Mouse (Mus musculus) ovary, postnatal 14 days (tissue): ENCODE measurements around the gene Csnk2a1.
"Not testable (repeated sequence)": the region's sequence is repeated elsewhere in the genome, so short reads cannot be mapped to it uniquely, and the experiment has no call there.

Experiments used
- DNase-seq: peaks from one replicate; pipeline ENCODE4 v3.0.0; 2022; ENCODE audit warnings: low spot score

Csnk2a1 gene

DNA sequence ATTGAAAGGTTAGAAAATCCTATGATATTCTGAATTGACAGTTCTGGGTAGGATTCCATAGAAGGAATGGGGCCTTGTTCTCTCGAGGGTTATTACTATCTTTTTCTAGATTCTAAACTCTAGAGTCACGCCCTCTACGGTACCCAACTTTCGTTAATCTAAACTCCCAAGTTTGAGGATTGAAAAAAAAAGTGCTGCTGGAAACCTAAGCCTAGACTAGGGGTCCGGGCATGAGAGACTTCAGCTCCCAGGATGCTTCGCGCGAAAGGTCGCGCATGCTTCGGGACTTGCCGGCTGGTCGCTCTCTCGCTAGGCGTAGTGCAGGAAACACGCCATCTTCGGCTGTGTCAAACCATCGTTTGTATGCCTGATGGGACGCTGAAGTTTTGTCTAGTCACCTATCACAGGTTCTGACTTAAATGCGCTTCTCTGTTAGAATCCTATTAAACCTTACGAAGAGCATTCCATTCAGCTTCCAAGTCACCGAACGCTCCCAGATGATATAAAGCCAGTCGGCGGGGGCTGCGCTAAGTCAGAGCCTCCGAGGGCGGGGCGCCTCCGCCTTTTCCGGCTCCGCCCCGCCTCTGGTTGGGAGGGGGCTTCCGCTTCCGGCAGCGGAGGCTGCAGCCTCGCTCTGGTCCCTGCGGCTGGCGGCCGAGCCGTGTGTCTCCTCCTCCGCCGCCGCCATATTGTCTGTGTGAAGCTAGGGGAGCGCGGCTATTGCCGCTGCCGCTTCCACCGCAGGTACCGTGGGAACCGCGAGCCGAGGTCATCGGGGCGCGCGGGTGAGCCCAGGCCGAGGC, at the start of gene Csnk2a1:
Csnk2a1 (plus strand) TSS at position 592 of the 803 bp plus-strand sequence.
- DNase-seq = peak; percentile 81

- no peak for DNase-seq
Measured at GRCm38 (mm10) chr2:152177162-152177805, 49.4 kb upstream of the Csnk2a1 start.

DNA sequence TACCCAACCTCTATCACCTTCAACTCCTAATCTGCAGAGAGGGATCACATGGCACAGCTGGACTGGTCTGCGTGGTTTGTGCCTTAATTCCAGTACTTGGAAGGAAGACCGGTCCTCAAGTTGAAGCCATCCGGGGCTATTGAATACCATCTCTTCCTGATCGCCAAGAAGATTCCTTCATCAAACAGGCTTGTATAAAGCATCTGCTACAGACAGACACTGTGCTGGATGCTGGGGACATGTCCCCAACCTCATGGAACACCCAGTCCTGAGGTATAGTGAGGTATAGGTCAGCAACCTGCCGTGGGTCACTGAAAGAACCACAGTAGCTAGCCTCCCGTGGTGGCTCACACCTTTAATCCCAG, 48.9 kb upstream of the Csnk2a1 start:
- DNase-seq = no peak

GRCm38 (mm10) chr2:152178345-152178744, 48.3 kb upstream of the Csnk2a1 start:
- no peak for DNase-seq

DNA sequence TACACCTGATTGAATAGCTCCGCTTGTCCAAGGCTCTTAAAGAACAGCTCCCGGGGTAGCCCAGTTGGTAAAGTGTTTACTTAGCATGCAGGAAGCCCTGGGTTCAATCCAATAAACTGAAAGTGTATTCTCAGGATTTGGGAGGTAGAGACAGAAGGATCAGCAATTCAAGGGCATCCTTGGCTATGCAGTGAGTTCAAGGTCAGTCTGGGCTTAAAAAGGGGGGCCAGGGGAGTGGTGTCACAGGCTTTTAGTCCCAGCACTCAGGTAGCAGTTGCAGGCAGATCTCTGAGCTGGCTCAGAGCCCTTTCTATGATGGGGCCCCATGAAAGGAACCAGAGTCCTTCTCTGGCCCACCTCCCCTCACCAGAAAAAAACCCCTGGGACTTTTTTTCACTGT, 47.3 kb upstream of the Csnk2a1 start:
- no peak for DNase-seq

- peak; percentile 39 for DNase-seq
Measured at GRCm38 (mm10) chr2:152180323-152180722, 46.3 kb upstream of the Csnk2a1 start.

DNA sequence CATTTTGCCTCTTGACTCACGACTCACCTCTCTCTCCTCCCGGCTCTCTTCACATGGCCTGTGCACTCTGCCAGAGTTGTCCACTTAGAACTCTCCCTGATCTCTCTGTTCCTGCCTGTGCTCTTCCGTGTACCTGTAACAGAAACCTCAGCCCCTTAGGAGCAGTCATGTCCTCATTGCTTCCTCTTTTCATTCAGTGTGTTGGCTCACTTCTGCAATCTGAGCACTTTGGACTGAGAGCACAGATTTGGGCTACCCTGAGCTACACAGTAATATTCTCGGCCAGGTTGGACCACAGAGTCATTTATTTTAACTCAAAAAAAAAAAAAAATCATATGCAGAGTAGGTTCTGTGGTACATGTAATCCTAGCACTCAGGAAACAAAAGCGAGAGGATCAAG, 39.5 kb upstream of the Csnk2a1 start:
- DNase-seq = no peak

GRCm38 (mm10) chr2:152189213-152189612, 37.4 kb upstream of the Csnk2a1 start:
- DNase-seq = no peak

DNA sequence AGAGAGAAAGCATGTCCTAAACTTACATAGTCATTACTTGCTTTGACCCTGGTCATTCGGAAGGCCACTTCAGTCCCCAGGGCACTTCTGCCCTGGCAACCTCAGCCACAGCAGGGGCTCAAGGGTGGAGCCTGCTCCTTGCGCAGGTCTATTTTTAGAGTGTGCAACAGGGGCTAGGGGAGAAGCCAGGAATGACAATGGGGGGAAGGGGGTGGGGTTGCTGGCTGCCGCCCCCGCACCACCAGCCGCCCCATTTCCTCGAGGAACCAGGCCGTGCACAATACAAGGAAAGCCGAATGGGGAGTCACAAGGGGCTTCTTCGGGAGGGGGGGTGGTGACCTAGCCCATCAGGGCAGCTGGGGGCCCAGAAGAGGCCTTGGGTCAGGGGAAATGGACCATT, 37.0 kb upstream of the Csnk2a1 start:
- no peak for DNase-seq

GRCm38 (mm10) chr2:152190161-152190560, 36.5 kb upstream of the Csnk2a1 start:
- no peak for DNase-seq

DNA sequence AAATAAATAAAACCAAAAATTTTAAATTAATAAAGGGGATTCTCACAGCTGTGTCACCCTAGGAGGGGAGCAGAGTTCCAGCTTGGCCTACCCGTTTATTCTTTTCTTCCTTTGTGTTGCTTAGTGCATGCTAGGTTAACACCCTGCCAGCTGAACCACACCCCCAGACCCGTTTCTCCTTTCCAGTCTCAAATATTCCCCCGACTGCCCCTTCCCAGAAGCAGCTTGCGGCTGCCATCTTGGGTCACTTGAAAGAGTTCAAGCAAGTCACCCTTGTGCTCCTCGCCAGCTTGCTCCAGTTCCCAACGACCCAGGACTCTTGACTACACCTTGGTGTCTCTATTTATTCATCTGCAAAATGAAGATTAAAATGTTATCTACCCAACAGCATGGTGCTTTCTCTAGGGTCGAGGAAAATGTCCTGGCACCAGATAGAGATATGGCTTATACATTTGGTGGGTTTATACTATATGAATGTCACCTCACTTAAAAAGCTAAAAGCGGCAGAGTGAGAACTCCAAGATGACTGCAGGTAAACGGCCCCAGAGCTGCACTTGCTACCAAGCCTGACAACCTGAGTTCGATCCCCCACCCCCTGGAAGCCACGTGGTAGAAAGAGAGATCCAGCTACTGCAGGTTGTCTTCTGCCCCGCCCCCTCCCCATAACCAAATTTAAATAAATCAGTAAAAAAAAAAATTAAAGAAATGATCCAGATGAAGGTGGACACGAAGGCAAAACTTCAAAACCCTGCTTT, 33.9 kb upstream of the Csnk2a1 start:
- DNase-seq = no peak

GRCm38 (mm10) chr2:152193346-152193710, 33.3 kb upstream of the Csnk2a1 start:
- DNase-seq = no peak

DNA sequence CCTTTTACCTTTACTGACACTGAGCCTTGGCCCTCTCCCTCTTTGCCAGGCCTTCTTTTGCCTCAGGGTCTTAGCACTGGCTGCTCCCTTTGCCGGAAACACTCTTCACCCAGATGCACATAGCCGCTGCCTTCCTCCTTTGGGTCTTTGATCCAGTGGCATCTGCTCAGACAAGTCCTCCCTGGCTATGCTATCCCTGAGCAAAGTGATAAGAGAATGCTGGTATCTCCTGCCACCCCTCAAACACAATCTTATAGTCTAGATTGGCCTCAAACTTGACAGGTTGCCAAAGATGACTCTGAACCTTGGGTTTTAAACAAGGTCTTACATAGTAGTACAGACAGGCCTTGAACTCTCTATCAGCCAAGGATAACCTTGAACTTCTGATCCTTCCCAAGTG, 32.1 kb upstream of the Csnk2a1 start:
- no peak for DNase-seq

DNA sequence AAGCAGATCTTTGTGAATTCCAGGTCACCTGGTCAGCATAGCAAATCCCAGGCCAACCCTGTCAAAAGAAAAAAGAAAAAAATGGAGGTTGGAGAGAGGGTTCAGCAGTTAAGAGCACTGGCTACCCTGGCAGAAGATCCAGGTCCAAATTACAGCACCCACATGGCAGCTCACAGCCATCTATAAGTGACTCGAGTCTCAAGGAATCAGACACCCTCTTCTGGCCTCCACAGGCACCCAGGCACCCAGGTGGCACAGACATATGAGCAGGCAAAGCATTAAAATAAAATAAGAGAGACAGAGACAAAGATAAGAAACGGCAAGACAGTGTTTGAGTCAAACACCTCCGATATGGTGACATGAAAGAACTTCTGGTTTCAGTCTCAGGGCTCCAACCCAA, 29.7 kb upstream of the Csnk2a1 start:
- DNase-seq = no peak

- DNase-seq = peak; percentile 58
Measured at GRCm38 (mm10) chr2:152197301-152197712, 29.3 kb upstream of the Csnk2a1 start.

DNA sequence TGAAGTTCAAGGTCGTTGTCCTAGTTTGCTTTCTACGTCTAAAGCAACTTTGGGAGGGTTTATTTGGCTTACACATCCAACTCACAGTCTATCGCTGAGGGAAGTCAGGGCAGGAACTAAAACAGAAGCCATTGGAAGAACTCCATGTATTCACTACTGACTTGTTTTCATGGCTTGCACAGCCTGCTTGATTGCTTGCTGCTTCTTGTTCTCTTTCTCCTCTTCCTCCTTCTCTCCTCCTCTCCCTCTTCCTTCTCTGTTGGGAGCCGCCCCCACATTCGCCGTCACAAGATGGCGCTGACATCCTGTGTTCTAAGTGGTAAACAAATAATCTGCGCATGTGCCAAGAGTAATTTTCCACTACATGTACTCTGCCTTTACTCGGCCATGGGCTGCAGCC, 20.5 kb upstream of the Csnk2a1 start:
- not testable (repeated sequence) for DNase-seq

DNA sequence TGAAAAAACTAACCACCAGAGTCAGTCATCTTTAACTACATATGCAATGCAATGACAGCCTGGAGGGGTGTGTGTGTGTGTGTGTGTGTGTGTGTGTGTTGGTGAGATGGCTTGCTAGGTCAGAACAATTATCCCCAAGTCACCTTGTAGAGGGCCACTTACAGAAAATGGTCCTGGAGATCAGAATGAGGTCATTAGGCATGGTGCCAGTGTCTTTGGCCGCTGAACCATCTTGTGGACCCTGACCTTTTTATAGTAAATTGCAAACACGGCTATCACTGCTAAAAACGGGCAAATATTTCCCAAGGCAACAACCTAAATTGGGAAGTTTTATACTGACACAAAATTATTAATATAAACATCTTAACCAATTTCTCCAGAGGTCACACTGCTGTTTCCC, 14.8 kb upstream of the Csnk2a1 start:
- no peak for DNase-seq

DNA sequence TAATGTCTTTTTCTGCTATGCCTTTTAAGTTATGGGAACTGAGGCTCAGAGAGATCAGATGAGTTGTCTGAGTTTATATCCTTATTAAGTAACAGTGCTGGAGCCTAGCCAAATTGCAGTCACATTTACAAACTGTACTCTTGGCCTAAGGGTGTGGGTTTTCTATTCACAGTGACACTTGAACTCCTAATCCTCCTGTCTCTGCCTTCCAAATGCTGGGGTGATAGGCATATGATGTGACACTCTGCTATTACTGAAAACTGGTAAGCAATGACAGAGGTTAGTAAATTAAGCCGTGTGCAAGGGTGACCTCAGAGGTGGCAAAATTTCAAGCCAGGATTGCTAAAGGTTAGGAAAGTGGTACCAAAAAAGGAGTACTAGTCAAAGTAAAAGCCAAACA, 9.7 kb upstream of the Csnk2a1 start:
- DNase-seq = no peak

DNA sequence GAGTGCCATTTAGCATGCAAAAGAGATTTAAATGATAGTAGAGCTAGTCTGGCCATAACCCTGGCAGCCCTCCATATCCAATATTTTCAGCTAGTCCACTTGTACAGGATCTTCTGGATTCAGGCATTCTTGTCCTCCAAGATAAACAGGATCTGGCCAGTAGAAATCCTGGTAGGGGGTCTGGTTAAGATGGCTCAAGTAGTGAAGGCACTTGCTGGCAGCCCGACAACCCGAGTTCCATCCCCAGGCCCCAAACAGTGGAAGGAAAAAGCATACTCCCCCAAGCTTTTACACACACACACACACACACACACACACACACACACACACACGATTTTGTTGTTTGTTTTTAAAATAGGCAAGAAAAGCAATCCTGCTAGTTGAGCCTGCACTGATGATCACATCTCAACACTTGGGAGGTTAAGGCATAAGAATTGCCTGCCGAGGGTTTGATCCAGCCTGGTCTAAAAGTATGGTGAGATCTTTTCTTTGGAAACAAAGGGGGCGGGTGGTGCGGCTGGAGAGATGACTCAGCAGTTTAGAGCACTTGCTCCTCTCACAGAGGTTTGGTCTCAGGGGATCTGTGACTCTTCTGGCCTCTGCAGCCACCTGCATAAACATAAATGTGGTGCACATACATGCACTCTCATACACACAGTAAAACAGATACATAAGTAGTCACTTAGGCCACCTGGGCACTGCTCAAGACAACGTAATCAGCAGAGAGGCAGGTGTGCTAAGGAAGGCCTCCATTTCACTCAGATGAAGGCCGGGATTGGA, 2.9 kb upstream of the Csnk2a1 start:
- DNase-seq = no peak

DNA sequence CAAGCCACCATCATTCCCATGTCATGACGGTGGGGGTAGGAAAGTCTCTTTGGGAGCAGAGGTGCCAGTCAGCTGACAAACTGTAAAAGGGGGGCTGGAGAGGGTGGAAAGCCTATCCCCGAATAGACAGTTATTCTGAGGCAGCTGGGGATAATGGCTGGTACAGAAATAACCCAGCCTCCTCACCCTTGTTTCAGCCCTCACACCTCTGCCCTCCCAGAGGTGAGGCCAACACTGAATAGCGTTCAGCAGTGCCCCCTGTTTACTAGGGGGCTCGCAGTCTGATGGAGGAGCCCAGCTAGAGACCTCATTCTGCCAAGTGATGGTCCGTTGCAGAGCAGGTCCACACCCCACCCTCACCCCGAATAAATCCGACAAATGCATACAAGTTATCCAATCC, 1.1 kb upstream of the Csnk2a1 start:
- no peak for DNase-seq

- peak; percentile 46 for DNase-seq
Measured at GRCm38 (mm10) chr2:152227051-152227481, 427 bp downstream of the Csnk2a1 start.

DNA sequence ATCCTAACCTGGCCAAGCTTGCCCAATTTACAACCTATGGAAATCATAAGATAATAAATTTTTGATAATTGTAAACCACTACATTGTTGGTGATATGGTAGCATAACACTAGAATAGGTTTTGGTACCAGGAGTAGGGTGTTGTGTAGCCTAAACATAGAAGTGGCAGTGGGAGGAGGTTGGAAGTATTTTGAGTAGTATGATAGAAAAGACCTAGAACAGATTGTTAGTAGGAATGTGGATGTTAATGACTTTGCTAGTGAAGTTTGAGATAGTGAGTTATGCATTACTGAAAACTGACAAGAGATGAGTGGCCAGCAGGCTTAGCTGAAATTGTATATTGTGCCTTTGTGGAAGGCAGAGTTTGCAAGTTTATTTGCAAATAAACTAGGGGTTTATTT, 3.4 kb downstream of the Csnk2a1 start:
- DNase-seq = no peak
